Mouse (Mus musculus) spleen, postnatal 10 days (tissue): ENCODE results near the gene Cpt1c.
A peak's percentile ranks its signal among the peaks of the same experiment; 100 is the strongest.

Experiments used
- DNase-seq, 2 experiments: peaks; one replicate each; pipeline ENCODE4 v3.0.0; 2021 to 2022; ENCODE audit warnings: low spot score in 2 of 2

Gene Cpt1c

GRCm38 (mm10) chr7:44999753-45000152, 25.1 kb upstream of the Cpt1c start:
- DNase-seq = no peak

GRCm38 (mm10) chr7:44998501-44998955, 23.9 kb upstream of the Cpt1c start, which contains the start of gene Bcl2l12:
Bcl2l12 (minus strand) TSS chr7:44998712.
- DNase-seq = peak; percentile 50 to 68

GRCm38 (mm10) chr7:44997940-44998428, 23.3 kb upstream of the Cpt1c start:
- no peak for DNase-seq

- peak; percentile 97 to 99 for DNase-seq
Observed at GRCm38 (mm10) chr7:44997231-44997939, 22.7 kb upstream of the Cpt1c start, which contains the start of gene Irf3. Irf3 (plus strand) TSS chr7:44997648.

- DNase-seq = no peak
Observed at GRCm38 (mm10) chr7:44996672-44997071, 22.0 kb upstream of the Cpt1c start.

GRCm38 (mm10) chr7:44986879-44987718, 12.4 kb upstream of the Cpt1c start:
- DNase-seq = no peak

GRCm38 (mm10) chr7:44986192-44986878, 11.7 kb upstream of the Cpt1c start, which contains the start of gene Prmt1:
Prmt1 (minus strand) TSS chr7:44986568.
- peak; percentile 93 to 95 for DNase-seq

- DNase-seq = peak; percentile 46 to 71
Observed at GRCm38 (mm10) chr7:44985595-44986191, 11.0 kb upstream of the Cpt1c start.

- no peak for DNase-seq
Observed at GRCm38 (mm10) chr7:44984833-44985164, 10.1 kb upstream of the Cpt1c start.

GRCm38 (mm10) chr7:44983944-44984832, 9.5 kb upstream of the Cpt1c start:
- no peak for DNase-seq

GRCm38 (mm10) chr7:44983085-44983484, 8.4 kb upstream of the Cpt1c start:
- DNase-seq = peak; percentile 89 to 94

GRCm38 (mm10) chr7:44981539-44981938, 6.9 kb upstream of the Cpt1c start:
- DNase-seq = no peak

- no peak for DNase-seq
Observed at GRCm38 (mm10) chr7:44978300-44978699, 3.6 kb upstream of the Cpt1c start.

- DNase-seq = no peak
Observed at GRCm38 (mm10) chr7:44975117-44975419, 417 bp upstream of the Cpt1c start.

- no peak for DNase-seq
Observed at GRCm38 (mm10) chr7:44973415-44974130, 1.1 kb downstream of the Cpt1c start.

GRCm38 (mm10) chr7:44971142-44971541, 3.5 kb downstream of the Cpt1c start:
- no peak for DNase-seq

- DNase-seq = peak; percentile 32 to 68
Observed at GRCm38 (mm10) chr7:44970231-44970691, 4.4 kb downstream of the Cpt1c start.

- peak in 1 of 2 experiments; percentile 12 for DNase-seq
Observed at GRCm38 (mm10) chr7:44966638-44967037, 8.0 kb downstream of the Cpt1c start.

- DNase-seq = peak in 1 of 2 experiments; percentile 38
Observed at GRCm38 (mm10) chr7:44965975-44966374, 8.7 kb downstream of the Cpt1c start.

- no peak for DNase-seq
Observed at GRCm38 (mm10) chr7:44964990-44965389, 9.7 kb downstream of the Cpt1c start.
